Mouse (Mus musculus) spleen, adult 10 weeks (tissue): Measurements from ENCODE around the gene Zfp414. TPM values are rescaled to one million over a fixed set of nuclear protein-coding genes. Genes with fewer than 3 reads are reported as not detected.

Experiments used
- polyA plus RNA-seq: library from polyadenylated mRNA; stranded (reverse); fragments of 350-450 nt; fragmentation: Illumina TruSeq; extraction: RNeasy Lipid Tissue Mini Kit (QIAGEN cat#74804); gene quantifications from one replicate; pipeline ENCODE4 v1.2.3, GENCODE M21; 2015; ENCODE audit warnings: low replicate concordance; ENCODE audit not compliant: insufficient read depth

Zfp414 gene
- 21.6 TPM for polyA plus RNA-seq

DNA sequence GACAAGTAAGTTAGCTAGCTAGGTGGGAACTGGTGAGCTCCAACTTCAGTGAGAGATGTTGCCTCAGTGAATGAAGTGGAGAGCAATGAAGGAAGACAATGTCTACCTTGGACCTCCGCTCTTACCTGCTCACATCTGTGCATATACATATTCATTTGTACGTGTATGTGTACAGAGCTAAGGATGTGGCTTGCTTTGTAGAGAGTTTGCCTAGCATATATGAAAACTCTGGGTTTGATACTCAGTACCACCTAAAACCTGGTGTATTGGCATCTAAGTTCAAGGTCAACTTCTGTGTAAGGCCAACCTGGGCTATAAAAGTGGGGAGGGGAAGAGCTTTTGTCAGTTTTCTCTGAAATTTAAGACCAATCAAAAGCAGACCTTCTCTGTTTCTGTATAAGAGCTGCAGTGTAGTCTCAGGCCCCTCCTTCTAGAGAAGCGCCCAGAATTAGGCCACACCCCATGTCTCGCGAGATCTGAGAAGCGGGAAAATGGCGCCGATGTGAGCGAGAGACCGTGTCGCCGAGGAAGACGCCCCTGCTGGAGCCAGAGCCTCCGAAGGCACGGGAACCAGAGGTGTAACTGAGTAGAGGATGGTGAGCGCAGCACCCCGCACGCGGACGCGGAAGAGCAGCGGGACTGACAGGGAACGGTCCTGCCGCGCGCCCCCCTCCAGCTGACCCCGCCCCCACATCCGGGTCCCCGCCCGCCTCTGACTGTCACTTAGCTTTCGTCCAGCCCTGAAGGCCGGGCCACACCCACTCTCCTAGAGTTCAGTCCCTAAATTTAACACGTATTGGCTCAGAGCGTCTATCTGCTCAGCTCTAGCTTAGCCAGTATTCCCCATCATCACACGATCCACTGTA is at the start of gene Zfp414:
Gene Zfp414, plus strand, starts transcription at position 470 of the 866 bp plus-strand sequence.

DNA sequence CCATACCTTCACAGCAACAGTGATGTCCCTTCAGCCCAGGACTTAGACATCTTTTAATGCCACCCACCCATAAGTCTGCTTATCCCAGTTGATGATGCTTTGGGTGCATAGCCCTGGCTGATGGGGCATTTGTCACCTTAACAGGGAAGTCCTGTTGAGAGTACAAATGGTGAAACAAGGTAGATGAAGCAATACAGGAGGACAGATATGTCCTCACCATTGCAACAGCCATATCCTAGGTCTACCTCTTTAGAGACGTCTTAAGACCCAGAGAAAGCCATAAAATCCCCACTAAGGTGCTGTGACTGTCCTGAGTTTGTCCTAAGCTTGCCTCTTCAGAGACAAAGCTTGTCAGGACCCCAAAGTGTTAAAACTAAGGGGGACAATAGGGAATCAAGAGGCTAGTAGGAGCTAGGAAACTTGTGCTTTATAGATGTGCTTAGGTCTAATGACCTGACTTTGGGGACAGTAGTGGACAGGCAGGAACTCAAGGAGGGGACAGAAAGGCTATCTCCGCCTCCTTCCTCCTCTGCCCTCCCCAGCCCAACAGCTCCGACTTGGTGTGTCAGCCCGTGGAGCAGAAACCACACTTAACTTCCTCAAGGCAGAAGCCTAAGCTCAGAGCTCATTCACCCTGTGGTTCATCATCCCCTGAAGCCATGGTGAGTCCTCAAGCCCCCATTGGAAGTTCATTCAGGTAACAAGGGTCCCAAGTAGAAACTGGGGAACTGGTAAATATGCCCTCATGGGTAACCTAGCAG is 8.8 kb downstream of the Zfp414 start, which contains the start of gene Pram1:
Gene Pram1, plus strand, starts transcription at position 541 of the 761 bp plus-strand sequence.

Other genes starting within 250 kb of the Zfp414 start
- 19.8 TPM for gene Zfp101, start 234.4 kb upstream of the Zfp414 start, polyA plus RNA-seq
- gene Actl9, start 196.2 kb upstream of the Zfp414 start, polyA plus RNA-seq: not detected
- 51.5 TPM for gene Adamts10, start 104.9 kb upstream of the Zfp414 start, polyA plus RNA-seq
- gene Myo1f, start 73.4 kb upstream of the Zfp414 start, polyA plus RNA-seq: 35.7 TPM
- 6.4 TPM for gene Pram1, start 9.0 kb downstream of the Zfp414 start, polyA plus RNA-seq
- 386 TPM for gene Hnrnpm, start 57.8 kb downstream of the Zfp414 start, polyA plus RNA-seq
- 102 TPM for gene March2, start 89.6 kb downstream of the Zfp414 start, polyA plus RNA-seq
- 65.7 TPM for gene Rab11b, start 131.4 kb downstream of the Zfp414 start, polyA plus RNA-seq
- gene Angptl4, start 152.7 kb downstream of the Zfp414 start, polyA plus RNA-seq: 11.1 TPM
- gene Kank3, start 181.4 kb downstream of the Zfp414 start, polyA plus RNA-seq: 53.6 TPM
- gene Rps28, start 195.5 kb downstream of the Zfp414 start, polyA plus RNA-seq: 1,152 TPM
- 55.2 TPM for gene Ndufa7, start 195.5 kb downstream of the Zfp414 start, polyA plus RNA-seq
- gene Cd320, start 214.0 kb downstream of the Zfp414 start, polyA plus RNA-seq: 5.0 TPM
- not detected for gene Gm7029, start 244.7 kb downstream of the Zfp414 start, polyA plus RNA-seq